Mouse (Mus musculus) lung, embryonic 16.5 days (tissue): ENCODE results near the gene Arhgap23. TPM values are rescaled to one million over a fixed set of nuclear protein-coding genes. Genes with fewer than 3 reads are reported as not detected.

ENCODE experiments used
- ATAC-seq: fragments of 200-750 bp; cut with Nextera tagmentation; 2 replicates; pipeline ENCODE4 v1.8.0; 2017; ENCODE audit warnings: low read depth, mild to moderate bottlenecking, moderate library complexity
- H3K27ac ChIP-seq: fragments of 300-500 bp; sonication (generic); 2 replicates; pipeline ENCODE4 v1.5.1; 2014; ENCODE audit warnings: mild to moderate bottlenecking, control low read depth, low read length
- H3K27me3 ChIP-seq: fragments of 300-500 bp; sonication (generic); 2 replicates; pipeline ENCODE4 v1.6.1; 2014; ENCODE audit warnings: low read depth, low read length, mixed read lengths; ENCODE audit not compliant: control insufficient read depth, insufficient read depth
- H3K36me3 ChIP-seq: fragments of 300-500 bp; sonication (generic); 2 replicates; pipeline ENCODE4 v1.6.1; 2014; ENCODE audit warnings: low read length; ENCODE audit not compliant: control insufficient read depth, insufficient read depth
- H3K4me1 ChIP-seq: fragments of 300-500 bp; sonication (generic); replicated peaks from 2 replicates; pipeline ENCODE4 v1.6.1; 2014; ENCODE audit warnings: low read length, mixed read lengths; ENCODE audit not compliant: control insufficient read depth, insufficient read depth
- H3K4me2 ChIP-seq: fragments of 300-500 bp; sonication (generic); 2 replicates; pipeline ENCODE4 v1.6.1; 2014; ENCODE audit warnings: low read depth, low read length, control low read depth
- H3K4me3 ChIP-seq: fragments of 300-500 bp; sonication (generic); 2 replicates; pipeline ENCODE4 v1.5.1; 2014; ENCODE audit warnings: mild to moderate bottlenecking, low read length, control low read depth
- H3K9ac ChIP-seq: fragments of 300-500 bp; sonication (generic); 2 replicates; pipeline ENCODE4 v1.6.1; 2014; ENCODE audit warnings: low read length, control low read depth
- H3K9me3 ChIP-seq: fragments of 300-500 bp; sonication (generic); 2 replicates; pipeline ENCODE4 v1.6.1; 2016; ENCODE audit warnings: low read length; ENCODE audit not compliant: control insufficient read depth
- WGBS: fragments of 180-500 bp; shearing (Covaris S2); extraction: QIAGEN DNeasy Blood & Tissue Kit; methylation state at CpG from one replicate; pipeline ENCODE4 v1.1.7; 2014; 5-methylcytosine and 5-hydroxymethylcytosine counted together
- polyA plus RNA-seq: library from polyadenylated mRNA; unstranded; fragments of >200 nt; fragmentation: Nextera tagmentation; extraction: Ambion mirVana; gene quantifications from 2 replicates; pipeline ENCODE4 v1.2.1, GENCODE M21; 2015

The Arhgap23 gene
- polyA plus RNA-seq, 1 experiment from 2014 or later, result 5.2 TPM

GRCm38 (mm10) chr11:97403614-97404183, 11.6 kb upstream of the Arhgap23 start:
- Histone ChIP-seq H3K4me2 (peak overlapping the region; percentile 99), H3K9ac (no peak overlapping the region), H3K9me3 (no peaks in the 10 kb centered on the region), H3K36me3 (no peaks in the 10 kb centered on the region), H3K27me3 (peaks cover 3% of the 10 kb centered on the region; the same call in 1 of the 2 replicates), H3K4me3 (peak overlapping the region; percentile 57), H3K4me1 (peaks cover 30% of the 10 kb centered on the region), H3K27ac (no peak overlapping the region)
- no peak for ATAC-seq
- WGBS, result 37% methylated on average over 8 of the region's 8 CpGs

GRCm38 (mm10) chr11:97404184-97404760, 11.1 kb upstream of the Arhgap23 start:
- H3K4me2 ChIP-seq, result peak overlapping the region; percentile 99
- H3K9ac ChIP-seq, result peak overlapping the region; percentile 53
- H3K4me3 ChIP-seq, result peak overlapping the region; percentile 57
- ATAC-seq, result peak; percentile 54
- H3K9me3 ChIP-seq, result no peaks in the 10 kb centered on the region
- H3K4me1 ChIP-seq, result peaks cover 30% of the 10 kb centered on the region
- H3K27ac ChIP-seq, result no peak overlapping the region
- WGBS, result under 1% methylated on average over 36 of the region's 61 CpGs
- H3K27me3 ChIP-seq, result peaks cover 3% of the 10 kb centered on the region; the same call in 1 of the 2 replicates
- no peaks in the 10 kb centered on the region for H3K36me3 ChIP-seq

- Histone ChIP-seq H3K4me1 (peaks cover 30% of the 10 kb centered on the region), H3K9me3 (no peaks in the 10 kb centered on the region), H3K4me2 (peak overlapping the region; percentile 99), H3K27me3 (peaks cover 3% of the 10 kb centered on the region; the same call in 1 of the 2 replicates), H3K9ac (peak overlapping the region; percentile 53), H3K27ac (no peak overlapping the region), H3K4me3 (peak overlapping the region; percentile 57), H3K36me3 (no peaks in the 10 kb centered on the region)
- 1% methylated on average over 11 of the region's 11 CpGs for WGBS
- no peak for ATAC-seq
Observed at GRCm38 (mm10) chr11:97404761-97405190, 10.6 kb upstream of the Arhgap23 start.

GRCm38 (mm10) chr11:97406094-97406951, 9.0 kb upstream of the Arhgap23 start:
- H3K4me1 ChIP-seq, result peaks cover 22% of the 10 kb centered on the region
- H3K4me3 ChIP-seq, result no peak overlapping the region
- no peak overlapping the region for H3K4me2 ChIP-seq
- no peaks in the 10 kb centered on the region for H3K36me3 ChIP-seq
- H3K27me3 ChIP-seq, result peaks cover 3% of the 10 kb centered on the region; the same call in 1 of the 2 replicates
- no peaks in the 10 kb centered on the region for H3K9me3 ChIP-seq
- no peak for ATAC-seq
- H3K9ac ChIP-seq, result no peak overlapping the region
- peak overlapping the region; percentile 2; the same call in 1 of the 2 replicates for H3K27ac ChIP-seq
- WGBS, result 59% methylated on average over 10 of the region's 10 CpGs

- peaks cover 3% of the 10 kb centered on the region; the same call in 1 of the 2 replicates for H3K27me3 ChIP-seq
- H3K4me1 ChIP-seq, result peaks cover 22% of the 10 kb centered on the region
- no peaks in the 10 kb centered on the region for H3K36me3 ChIP-seq
- H3K9ac ChIP-seq, result no peak overlapping the region
- no peak overlapping the region for H3K4me2 ChIP-seq
- WGBS, result 65% methylated on average over 3 of the region's 3 CpGs
- no peaks in the 10 kb centered on the region for H3K9me3 ChIP-seq
- no peak overlapping the region for H3K4me3 ChIP-seq
- no peak overlapping the region for H3K27ac ChIP-seq
- no peak for ATAC-seq
Observed at GRCm38 (mm10) chr11:97407456-97407855, 7.9 kb upstream of the Arhgap23 start.

GRCm38 (mm10) chr11:97408171-97408570, 7.2 kb upstream of the Arhgap23 start:
- no peak overlapping the region for H3K4me2 ChIP-seq
- H3K4me1 ChIP-seq, result peaks cover 22% of the 10 kb centered on the region
- no peaks in the 10 kb centered on the region for H3K36me3 ChIP-seq
- 4% methylated on average over 6 of the region's 6 CpGs for WGBS
- H3K27ac ChIP-seq, result no peak overlapping the region
- ATAC-seq, result no peak
- H3K9me3 ChIP-seq, result no peaks in the 10 kb centered on the region
- no peak overlapping the region for H3K4me3 ChIP-seq
- peaks cover 3% of the 10 kb centered on the region; the same call in 1 of the 2 replicates for H3K27me3 ChIP-seq
- H3K9ac ChIP-seq, result no peak overlapping the region

GRCm38 (mm10) chr11:97410958-97411357, 4.4 kb upstream of the Arhgap23 start:
- Histone ChIP-seq H3K27ac (no peak overlapping the region), H3K36me3 (no peaks in the 10 kb centered on the region), H3K4me1 (peaks cover 7% of the 10 kb centered on the region), H3K27me3 (0 out of 2 replicates have a peak, but pooled peaks cover under 1% of the 10 kb centered on the region), H3K4me2 (no peak overlapping the region), H3K9ac (no peak overlapping the region), H3K9me3 (no peaks in the 10 kb centered on the region), H3K4me3 (no peak overlapping the region)
- ATAC-seq, result no peak
- 79% methylated on average over 4 of the region's 4 CpGs for WGBS

GRCm38 (mm10) chr11:97412117-97412516, 3.2 kb upstream of the Arhgap23 start:
- Histone ChIP-seq H3K27me3 (no peaks in the 10 kb centered on the region), H3K4me2 (no peak overlapping the region), H3K27ac (peak overlapping the region; percentile 26), H3K9ac (no peak overlapping the region), H3K9me3 (no peaks in the 10 kb centered on the region), H3K4me1 (peaks cover 6% of the 10 kb centered on the region; the same call in 1 of the 2 replicates), H3K4me3 (no peak overlapping the region), H3K36me3 (no peaks in the 10 kb centered on the region)
- ATAC-seq, result no peak
- WGBS, result 28% methylated on average over 3 of the region's 3 CpGs
